8 mouse cellular contexts compared by ENCODE assay signal in the genomic region with DNA sequence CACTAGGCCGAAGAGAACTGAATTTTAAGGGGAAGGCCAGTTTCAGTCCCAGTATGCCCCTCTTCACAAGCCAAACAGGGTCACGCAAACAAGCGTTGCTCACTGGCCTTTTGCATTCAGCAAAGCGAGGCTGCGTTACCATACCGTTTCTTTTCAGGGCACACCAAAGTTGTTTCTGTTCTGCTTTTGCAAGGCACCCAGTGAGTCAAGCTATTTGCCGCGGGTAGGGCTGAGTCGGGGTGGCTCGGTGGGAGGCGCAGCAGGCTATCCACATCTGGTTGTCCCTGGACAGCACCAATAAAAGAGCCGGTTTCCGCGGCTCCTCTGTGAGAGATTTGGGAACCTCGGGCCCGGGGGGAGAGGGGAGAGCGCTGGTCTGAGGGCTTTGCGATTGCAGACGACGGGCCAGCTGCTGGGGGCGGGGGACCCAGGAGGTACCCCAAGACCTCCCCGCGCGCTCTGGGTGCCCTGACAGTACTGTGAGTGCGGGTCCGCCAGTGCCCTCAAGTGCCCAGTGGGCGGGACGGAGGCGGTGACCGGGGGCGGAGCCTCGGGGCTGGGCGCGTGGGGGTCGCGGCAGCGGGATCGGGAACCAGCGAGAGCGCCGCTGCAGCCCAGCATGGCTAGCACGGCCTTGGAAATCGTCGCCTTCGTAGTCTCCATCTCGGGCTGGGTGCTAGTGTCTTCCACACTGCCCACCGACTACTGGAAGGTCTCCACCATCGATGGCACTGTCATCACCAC.
DNase-seq lines count a peak whose midpoint lies in the region; ATAC-seq and TF ChIP-seq lines count a peak whose summit lies in the region.

No protein-coding gene starts in this region.

- no peaks in the 10 kb centered on the region for H3K36me3 ChIP-seq in intestine, postnatal 0 days (ENCODE audit: control insufficient read depth, insufficient read depth)
- no peaks in the 10 kb centered on the region for H3K36me3 ChIP-seq in liver, embryonic 15.5 days (replicated peaks)
- H3K36me3 ChIP-seq in stomach, embryonic 15.5 days, result no peaks in the 10 kb centered on the region

- H3K4me1 ChIP-seq in cerebellum, adult 2 months (ENCODE audit: control insufficient read depth, insufficient read depth, low read length), result 0 out of 2 replicates have a peak, but pooled peaks cover 2% of the 10 kb centered on the region
- H3K4me1 ChIP-seq in cortical plate, adult 2 months (ENCODE audit: control insufficient read depth, insufficient read depth, low read length), result no peaks in the 10 kb centered on the region
- no peaks in the 10 kb centered on the region; the same call in 1 of the 2 replicates for H3K4me1 ChIP-seq in intestine, postnatal 0 days (replicated peaks; ENCODE audit: control insufficient read depth, insufficient read depth, low read length)
- peaks cover 19% of the 10 kb centered on the region for H3K4me1 ChIP-seq in liver, embryonic 15.5 days (replicated peaks)
- H3K4me1 ChIP-seq in stomach, embryonic 15.5 days, result peaks cover 8% of the 10 kb centered on the region; the same call in 1 of the 2 replicates

- peak overlapping the region; percentile 95 for H3K4me2 ChIP-seq in intestine, postnatal 0 days (replicated peaks; ENCODE audit: low read depth)
- H3K4me2 ChIP-seq in liver, embryonic 15.5 days, result peak overlapping the region; percentile 90
- peak overlapping the region; percentile 98 for H3K4me2 ChIP-seq in stomach, embryonic 15.5 days

- H3K9me3 ChIP-seq in intestine, postnatal 0 days (ENCODE audit: control insufficient read depth), result no peaks in the 10 kb centered on the region
- H3K9me3 ChIP-seq in liver, embryonic 15.5 days (replicated peaks), result no peaks in the 10 kb centered on the region
- no peaks in the 10 kb centered on the region for H3K9me3 ChIP-seq in stomach, embryonic 15.5 days

- no peaks in the 10 kb centered on the region; the same call in 1 of the 2 replicates for H3K27me3 ChIP-seq in cerebellum, adult 2 months (ENCODE audit: control insufficient read depth, insufficient read depth, low read length)
- H3K27me3 ChIP-seq in intestine, postnatal 0 days (replicated peaks; ENCODE audit: control insufficient read depth, insufficient read depth, low read length), result peaks cover 17% of the 10 kb centered on the region; the same call in 1 of the 2 replicates
- peaks cover 57% of the 10 kb centered on the region for H3K27me3 ChIP-seq in liver, embryonic 15.5 days
- H3K27me3 ChIP-seq in stomach, embryonic 15.5 days (replicated peaks), result no peaks in the 10 kb centered on the region; the same call in 1 of the 2 replicates

- no peak for TF ChIP-seq CTCF in cerebellum, adult 2 months (IDR thresholded peaks at IDR 0.05; ENCODE audit: borderline replicate concordance, insufficient read depth, low read depth, low read length)
- TF ChIP-seq CTCF in cortical plate, adult 2 months (IDR thresholded peaks at IDR 0.05; ENCODE audit: extremely low read depth, insufficient read depth, low read length), result no peak
- TF ChIP-seq CTCF in intestine, postnatal 0 days (IDR thresholded peaks at IDR 0.05; ENCODE audit: low read depth), result no peak

- peak overlapping the region; percentile 44 for H3K4me3 ChIP-seq in cerebellum, adult 2 months (replicated peaks; ENCODE audit: insufficient read depth, low read depth, low read length)
- H3K4me3 ChIP-seq in cortical plate, adult 2 months (ENCODE audit: insufficient read depth, low read length), result peak overlapping the region; percentile 38
- peak overlapping the region; percentile 53 for H3K4me3 ChIP-seq in intestine, postnatal 0 days (ENCODE audit: low read depth, low read length)
- peak overlapping the region; percentile 54 for H3K4me3 ChIP-seq in liver, embryonic 15.5 days (replicated peaks)
- H3K4me3 ChIP-seq in stomach, embryonic 15.5 days (replicated peaks), result peak overlapping the region; percentile 58

- H3K9ac ChIP-seq in intestine, postnatal 0 days (ENCODE audit: low read depth, low read length), result peak overlapping the region; percentile 18; the same call in 1 of the 2 replicates
- H3K9ac ChIP-seq in liver, embryonic 15.5 days, result no peak overlapping the region; the same call in 1 of the 2 replicates
- peak overlapping the region; percentile 17 for H3K9ac ChIP-seq in stomach, embryonic 15.5 days

- no peak for TF ChIP-seq POLR2A in cerebellum, adult 2 months (IDR thresholded peaks at IDR 0.05; ENCODE audit: borderline replicate concordance, insufficient read depth, low read length)
- peak; percentile 32; the same call in 1 of the 2 replicates for TF ChIP-seq POLR2A in cortical plate, adult 2 months (IDR thresholded peaks at IDR 0.05; ENCODE audit: extremely low read depth, insufficient read depth, low read length)

- 4% methylated on average over 48 of the region's 48 CpGs for WGBS in cerebellum, adult 2 months
- 6% methylated on average over 47 of the region's 48 CpGs for WGBS in intestine, postnatal 0 days
- WGBS in liver, embryonic 15.5 days (ENCODE audit: insufficient replicate concordance), result 2% methylated on average over 48 of the region's 48 CpGs
- 3% methylated on average over 46 of the region's 48 CpGs for WGBS in stomach, embryonic 15.5 days

- DNase-seq in cerebellum, adult 2 months, result peak; percentile 9 to 23
- no peak for DNase-seq in cerebellum, adult 9-11 months
- DNase-seq in heart, adult 18-20 months, result peak; percentile 38 to 43
- peak; percentile 57 for DNase-seq in naive thymus-derived CD4-positive, alpha-beta T cell, adult 2 months (ENCODE audit: low read depth)

- peak; percentile 43; the same call in 1 of the 2 replicates for ATAC-seq in intestine, postnatal 0 days
- peak; percentile 31; the same call in 1 of the 2 replicates for ATAC-seq in liver, embryonic 15.5 days (ENCODE audit: insufficient read depth)
- peak; percentile 48; the same call in 1 of the 2 replicates for ATAC-seq in stomach, embryonic 15.5 days (ENCODE audit: insufficient read depth, low FRiP score, low read depth)

- H3K27ac ChIP-seq in cerebellum, adult 2 months (ENCODE audit: insufficient read depth, low read length), result no peak overlapping the region
- no peak overlapping the region for H3K27ac ChIP-seq in cortical plate, adult 2 months (ENCODE audit: insufficient read depth, low read length)
- H3K27ac ChIP-seq in intestine, postnatal 0 days (ENCODE audit: low read depth, low read length), result no peak overlapping the region
- H3K27ac ChIP-seq in liver, embryonic 15.5 days (replicated peaks), result no peak overlapping the region
- peak overlapping the region; percentile 23; the same call in 1 of the 2 replicates for H3K27ac ChIP-seq in stomach, embryonic 15.5 days
